Mouse (Mus musculus) A20 (cell line): Measurements from ENCODE around the gene Gpr61.

ENCODE experiments used
- DNase-seq: peaks from one replicate; pipeline ENCODE4 v3.0.0-alpha.2; 2011; ENCODE audit warnings: low read depth, low spot score

Gpr61 gene

DNA sequence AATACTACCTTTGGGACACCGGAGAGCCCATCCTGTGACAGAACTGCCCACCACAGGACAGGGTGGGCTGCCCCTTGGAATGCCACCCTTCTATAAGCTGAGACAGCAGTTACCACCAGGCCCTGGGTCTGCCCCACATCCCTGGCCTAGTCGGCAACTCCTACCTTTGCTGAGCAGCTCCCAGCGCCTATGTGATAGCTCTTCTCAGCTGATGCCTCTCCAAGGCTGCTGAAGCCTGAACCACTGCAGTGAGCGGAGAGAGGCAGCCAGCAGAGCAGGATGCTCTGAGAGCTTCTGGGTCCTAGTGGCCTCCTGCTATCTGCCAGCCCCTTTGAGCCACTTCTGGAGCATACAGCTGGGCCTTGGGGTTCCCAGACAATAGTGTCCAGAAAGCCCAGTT, at the start of gene Gpr61:
Gpr61 (minus strand) TSS at position 227 of the 400 bp plus-strand sequence.
- DNase-seq = no peak

DNA sequence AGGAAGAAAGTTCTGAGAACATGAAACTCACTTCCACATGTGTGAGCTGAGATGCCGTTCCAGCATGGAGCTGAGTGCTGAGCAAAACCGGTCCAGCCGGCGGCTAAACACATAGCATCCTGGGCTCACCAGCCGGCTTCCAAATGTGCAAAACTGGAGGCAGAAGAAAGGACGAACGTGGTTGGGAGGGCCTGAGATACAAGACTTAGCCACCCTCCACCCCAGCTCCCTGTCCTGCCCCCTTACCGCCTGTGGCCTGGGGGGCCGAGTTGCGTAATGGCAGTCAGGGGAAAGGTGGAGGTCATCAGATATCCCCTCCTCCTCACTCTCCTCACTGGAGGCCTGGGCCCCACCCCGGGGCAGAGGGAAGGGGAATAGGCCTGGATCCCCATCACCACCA, 49.8 kb upstream of the Gpr61 start:
- no peak for DNase-seq

DNA sequence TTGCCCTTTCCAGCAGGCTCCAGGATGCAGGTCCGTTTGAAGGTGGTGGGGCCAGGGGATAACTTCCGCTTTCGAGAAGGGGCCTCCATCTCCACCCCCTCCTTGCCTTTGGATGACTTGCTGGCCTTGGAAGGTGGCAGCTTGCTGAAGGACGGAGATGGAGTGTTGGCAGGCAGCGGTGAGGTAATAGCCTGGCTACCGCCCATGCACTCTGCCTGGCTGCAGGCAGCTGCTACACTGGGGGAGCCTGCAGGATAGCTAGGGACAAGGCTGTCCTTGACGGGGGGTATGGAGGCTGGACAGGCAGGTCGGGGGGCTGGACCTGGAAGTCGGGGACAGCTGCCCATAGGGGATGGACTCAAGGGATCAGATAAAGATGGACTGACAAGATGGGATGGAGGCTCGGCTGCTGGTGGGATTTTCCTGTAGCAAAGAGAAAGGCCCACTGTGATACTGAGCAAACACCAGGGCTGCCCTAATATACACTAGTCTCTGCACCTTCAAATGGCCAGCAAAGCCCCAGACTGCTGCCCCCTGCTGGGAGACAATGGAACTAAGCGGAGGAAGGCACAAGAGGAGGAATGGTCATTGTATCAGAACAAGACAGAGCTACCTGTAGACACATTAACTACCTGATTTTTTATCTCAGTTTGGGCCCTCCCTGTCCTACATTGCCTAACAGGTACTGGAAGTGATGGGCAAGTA, 49.1 kb upstream of the Gpr61 start:
- DNase-seq = peak; percentile 70

DNA sequence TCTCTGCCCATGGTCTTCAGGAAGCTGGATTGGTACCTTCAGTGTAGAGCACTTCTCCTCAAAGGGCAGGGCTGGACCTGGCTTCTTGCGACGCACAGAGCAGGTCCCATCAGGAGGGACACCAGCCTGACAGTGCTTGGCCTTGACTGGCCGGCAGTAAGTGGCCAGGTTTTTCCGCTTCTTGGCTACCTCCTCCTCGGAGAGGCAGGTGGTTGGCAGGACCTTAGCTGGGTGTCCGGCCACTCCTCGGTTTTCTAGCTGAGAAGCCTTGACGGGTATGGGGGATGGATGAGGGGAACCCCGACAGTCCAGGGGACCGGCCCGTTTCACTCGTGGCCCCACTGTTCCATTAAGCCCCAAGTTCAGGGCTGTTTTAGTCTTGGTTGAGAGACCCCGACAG, 48.5 kb upstream of the Gpr61 start:
- DNase-seq = no peak

DNA sequence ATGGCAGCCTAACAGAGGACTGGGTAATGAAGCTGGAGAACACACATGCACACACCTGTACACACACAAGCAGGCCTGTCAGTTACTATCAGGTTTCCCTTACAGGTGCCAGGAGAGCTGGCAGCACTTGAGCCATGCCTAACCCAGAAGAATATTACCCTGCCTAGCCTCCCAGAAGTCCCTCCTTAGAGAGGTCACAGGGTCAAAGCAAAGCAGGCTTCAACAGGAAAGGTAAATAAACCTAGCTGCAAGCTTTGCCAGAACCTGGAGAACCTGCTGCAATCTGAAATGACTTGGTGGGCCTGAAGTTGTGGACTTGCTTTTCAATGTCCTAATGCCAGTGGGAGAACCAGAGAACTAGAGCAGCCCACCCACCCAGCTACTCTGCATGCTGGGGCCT, 47.8 kb upstream of the Gpr61 start:
- DNase-seq = no peak

DNA sequence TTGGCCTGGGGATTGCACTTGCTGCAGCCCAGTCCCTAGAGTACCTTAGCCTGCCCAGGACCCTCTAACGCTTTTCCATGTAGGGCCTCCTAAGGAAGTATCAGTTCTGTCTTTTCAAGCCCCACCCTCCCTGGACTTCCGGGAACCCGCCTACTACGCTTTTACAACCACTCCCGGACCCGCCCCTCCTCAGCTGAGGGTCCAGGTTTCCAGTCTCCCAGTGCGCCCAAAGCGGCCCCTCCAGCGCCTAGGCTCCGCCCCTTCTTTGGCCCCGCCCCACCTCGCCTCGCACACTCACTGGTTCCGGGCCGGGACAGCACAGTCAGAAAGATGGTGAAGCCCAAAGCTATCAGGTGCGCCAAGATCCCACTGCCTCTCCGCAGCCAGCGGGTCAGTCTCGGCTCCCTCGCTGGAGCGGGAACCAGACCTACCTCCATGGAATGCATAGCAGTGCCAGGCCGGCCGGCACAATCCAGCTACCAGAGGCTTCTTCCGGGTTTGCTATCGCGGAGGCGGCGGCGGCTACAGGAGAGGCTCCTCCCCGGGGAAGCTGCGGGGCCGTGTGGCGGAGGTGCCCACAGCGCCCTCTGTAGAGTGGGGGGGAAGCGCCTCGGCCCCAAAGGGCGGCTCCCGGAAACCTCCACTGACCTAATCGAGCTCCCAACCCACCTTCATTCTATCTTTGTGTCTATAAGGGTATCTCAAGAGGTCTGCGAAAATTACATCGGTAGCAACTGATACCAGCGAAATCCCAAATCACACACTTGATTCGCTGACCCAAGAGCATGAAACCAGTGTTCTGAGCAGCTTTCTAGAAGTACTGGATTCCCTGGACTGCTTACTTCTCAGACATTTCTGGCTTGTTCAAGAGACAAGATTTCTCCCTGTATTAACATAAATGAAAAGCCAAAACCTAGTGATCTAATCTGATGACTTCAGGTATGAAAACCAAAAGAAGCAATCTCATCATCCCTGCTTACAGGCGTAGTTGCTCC, 45.9 kb upstream of the Gpr61 start, which contains the start of gene Cyb561d1:
Cyb561d1 (minus strand) TSS at position 884 of the 995 bp plus-strand sequence.
- peak; percentile 98 for DNase-seq

DNA sequence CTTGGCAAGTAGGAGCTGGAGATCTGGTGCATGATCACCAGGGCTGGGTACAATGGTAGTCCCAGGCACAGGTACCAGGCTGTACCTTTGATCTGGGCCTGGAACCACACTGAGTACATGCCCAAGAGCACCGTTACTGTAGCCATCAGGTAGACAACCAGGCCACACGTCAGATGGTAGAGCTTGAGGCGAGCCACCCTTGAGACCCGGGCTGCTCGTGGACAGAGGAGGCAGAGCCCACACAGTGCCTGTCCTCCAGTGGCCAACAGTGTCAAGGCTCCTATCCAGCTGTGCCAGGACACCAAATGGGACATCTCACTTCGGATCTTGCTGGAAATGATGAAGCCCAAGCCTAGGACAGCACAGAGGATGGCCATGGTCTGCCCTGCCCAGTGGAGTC, 44.5 kb upstream of the Gpr61 start:
- DNase-seq = no peak

DNA sequence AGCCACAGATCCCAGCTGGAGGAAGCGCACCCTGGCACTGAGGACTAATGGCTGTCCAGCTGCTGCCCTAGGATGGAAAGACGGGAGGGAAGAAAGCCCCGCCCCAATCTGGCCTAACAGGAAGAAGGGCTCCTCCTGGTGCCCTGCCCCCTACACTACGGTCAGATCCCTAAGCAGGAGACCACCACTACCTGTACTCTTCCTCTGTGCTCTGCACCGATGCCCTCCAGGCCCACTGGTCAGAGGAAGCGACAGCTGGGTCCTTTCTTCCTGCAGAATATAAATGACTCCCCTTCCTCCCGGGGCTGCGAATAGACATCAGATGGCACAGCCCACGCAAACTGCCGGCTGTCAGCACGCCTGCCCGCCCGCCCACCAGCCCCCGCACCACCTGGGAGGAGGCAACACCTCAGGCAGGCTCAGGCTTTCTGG, 42.4 kb upstream of the Gpr61 start:
- no peak for DNase-seq

DNA sequence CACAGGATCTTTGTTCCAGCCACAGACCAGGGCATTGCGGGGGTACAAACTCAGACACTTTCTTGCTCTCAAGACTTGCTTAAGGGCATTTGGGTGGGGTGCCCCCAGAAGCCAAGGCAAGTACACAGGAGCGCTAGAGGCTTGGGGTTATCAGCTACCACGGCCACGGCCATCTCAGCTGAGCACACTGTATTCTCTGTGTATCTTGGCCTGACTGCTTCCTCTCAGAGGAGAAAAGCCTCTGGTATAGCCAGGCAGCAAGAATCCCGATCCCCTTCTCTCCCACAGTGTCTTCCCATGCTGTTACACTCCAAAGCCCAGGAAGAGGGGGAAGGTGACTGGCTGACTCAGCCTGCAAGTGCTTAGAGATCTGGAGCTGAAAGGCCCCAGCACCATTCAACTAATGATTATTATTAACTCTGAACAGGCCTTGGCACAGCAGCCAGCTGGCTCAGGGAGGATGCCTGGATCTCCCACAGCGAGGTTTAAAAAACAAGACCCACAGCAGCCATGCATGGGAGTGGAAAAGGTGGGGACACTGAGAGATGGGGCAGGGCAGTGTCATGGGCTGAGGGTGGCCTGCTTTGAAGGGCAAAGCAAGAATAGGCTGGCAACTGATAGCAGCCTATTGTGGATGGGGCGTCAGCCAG, 41.4 kb upstream of the Gpr61 start:
- DNase-seq = no peak

DNA sequence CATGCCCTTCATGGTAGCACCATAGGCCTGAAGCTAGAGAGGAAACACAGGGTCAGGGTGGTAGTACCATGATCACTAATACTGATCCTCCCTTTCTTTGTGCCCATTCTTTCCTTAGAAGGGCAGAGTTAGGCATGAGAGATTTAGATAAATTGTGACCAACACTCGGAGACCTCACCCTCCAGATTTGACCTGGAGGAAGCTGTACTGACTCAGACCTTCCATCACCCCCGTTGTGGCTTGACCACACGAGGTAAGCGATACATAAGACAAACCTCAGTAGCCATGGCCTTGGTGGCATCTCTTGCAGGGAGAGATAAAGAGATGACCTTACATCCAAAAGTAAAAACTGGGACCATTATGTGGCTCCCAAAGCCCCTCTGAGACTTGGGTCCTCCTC, 40.6 kb upstream of the Gpr61 start:
- no peak for DNase-seq

DNA sequence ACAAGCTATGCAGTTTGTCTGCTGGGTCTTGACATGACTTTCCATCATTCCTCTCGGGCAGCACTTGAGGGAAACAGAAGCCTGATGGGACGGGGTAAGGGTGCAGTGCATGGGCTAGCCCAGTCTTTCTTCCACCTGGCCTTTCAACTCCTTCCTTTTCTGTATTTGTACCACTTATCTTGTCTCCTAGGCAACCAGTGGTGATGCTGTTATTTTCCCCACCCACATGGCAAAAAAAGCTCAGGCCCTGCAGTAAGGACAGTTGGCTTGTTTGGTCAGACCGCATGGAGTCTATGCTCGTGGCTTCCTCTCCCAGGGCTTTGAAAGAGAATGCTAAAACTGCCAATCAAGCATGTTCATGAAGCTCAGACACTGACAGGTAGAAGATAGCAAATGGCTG, 39.0 kb upstream of the Gpr61 start:
- DNase-seq = no peak

DNA sequence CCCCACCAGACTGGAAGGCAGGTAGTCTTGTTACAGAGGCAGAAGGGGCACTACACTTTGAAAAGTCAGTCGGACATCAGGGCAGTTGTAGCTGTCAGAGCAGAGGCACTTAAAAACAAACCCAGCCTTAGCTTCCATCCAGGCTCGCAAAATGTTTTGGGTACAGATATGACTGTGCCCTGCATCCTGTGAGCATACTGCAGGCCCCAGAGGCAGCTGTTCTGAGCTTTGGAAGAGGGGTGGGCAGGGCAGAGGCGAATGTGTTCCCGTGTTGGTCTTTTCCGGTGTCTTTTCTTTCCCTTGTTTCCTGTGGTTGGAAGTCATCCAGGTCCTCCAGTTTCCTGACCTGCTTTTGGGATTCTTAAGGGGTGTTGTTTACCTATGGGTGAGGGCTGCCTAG, 35.2 kb upstream of the Gpr61 start:
- DNase-seq = no peak

DNA sequence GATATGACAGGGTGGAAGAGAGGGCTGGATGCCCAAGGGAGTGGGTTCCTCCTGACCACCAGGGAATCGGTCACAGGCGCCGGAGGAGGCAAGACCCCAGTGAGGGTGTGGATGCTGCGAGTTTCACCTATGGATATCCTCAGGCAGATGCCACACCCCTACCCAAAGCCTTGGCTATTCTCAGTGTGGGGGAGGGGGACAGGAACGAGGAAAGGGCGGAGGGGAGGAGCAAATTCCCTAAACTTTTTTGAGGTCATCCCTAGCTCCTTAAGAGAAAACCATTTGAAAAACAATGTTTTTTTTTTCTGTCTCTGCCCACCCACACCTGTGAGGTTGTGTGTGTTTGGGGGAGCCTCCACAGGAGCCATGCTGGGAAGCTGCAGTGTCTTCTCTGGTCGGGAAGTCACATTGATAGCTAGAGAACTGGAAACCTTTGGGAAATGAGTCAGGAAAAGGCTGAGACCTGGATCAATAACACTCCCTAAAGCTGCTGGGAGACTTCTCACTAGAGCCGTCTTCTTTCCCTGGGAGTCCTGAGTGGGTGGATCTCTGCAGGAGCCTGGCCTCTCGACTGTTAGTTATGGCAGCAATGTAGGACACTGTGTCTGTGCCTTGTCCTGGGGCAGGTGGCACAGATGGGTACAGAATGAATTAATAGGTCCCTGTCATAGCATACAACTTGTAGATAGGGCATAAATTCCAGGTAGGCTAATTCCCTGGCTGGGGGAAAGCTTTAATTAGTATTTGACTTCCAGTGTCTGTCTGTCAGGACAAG, 34.2 kb upstream of the Gpr61 start:
- no peak for DNase-seq

DNA sequence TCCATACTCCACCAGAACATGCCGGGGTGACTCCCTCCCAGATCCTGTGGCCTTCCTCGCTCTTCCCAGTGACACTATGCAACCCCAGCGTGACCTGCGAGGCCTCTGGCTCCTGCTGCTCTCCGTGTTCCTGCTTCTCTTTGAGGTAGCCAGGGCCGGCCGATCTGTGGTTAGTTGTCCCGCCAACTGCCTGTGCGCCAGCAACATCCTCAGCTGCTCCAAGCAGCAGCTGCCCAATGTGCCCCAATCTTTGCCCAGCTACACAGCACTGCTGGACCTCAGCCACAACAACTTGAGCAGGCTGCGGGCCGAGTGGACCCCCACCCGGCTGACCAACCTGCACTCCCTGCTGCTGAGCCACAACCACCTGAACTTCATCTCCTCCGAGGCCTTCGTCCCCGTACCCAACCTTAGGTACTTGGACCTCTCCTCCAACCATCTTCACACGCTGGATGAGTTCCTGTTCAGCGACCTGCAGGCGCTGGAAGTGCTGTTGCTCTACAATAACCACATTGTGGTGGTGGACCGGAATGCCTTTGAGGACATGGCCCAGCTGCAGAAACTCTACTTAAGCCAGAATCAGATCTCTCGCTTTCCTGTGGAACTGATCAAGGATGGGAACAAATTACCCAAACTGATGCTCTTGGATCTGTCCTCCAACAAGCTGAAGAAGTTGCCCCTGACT, 32.6 kb upstream of the Gpr61 start:
- DNase-seq = no peak

DNA sequence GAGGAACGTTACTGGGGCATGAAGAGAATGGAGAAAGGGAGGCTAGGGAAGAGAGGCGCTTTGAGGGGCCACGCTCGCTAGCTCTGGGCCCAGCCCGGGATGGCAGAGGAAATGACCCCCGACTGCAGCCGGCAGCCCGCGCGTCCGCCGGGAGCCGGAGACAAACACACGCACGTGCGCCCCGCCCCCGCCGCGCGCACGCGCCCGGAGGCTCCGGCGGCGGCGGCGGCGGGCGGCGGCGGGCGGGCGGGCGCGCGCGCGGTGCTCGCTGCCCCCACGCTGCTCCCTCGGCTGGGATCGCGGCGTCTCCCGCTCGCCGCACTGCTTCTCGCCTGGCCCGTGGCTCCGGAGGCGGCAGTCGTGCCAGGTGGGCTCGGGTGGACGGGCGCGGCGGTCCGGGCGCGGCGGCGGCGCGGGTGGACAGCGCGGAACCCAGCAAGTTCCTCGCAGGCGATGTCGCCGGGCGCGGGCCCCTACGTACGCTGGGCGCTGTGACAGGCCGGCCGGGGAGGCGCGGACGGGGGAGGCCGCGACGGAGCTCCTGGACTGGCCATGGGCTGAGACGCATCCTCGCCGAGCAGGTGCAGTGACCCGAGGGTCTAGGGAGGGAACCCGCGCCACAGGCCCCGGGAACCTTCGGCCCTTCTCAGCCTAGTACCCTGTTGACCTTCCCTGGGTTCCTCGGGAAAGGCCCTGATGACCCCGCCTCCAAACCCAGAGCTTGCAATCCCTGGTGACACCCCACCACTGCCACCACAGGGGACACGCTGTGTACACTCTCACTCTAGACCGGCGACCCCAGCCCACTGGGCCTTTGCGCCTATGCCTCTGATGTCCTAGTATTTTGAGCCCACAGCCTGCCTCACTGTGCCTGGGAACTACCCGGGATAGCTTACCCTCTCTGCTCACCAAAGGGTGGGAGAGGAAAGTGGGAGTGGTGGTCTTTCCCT, 31.7 kb upstream of the Gpr61 start, which contains the start of gene Amigo1:
Amigo1 (plus strand) TSS at position 238 of the 950 bp plus-strand sequence.
- DNase-seq = peak; percentile 72

DNA sequence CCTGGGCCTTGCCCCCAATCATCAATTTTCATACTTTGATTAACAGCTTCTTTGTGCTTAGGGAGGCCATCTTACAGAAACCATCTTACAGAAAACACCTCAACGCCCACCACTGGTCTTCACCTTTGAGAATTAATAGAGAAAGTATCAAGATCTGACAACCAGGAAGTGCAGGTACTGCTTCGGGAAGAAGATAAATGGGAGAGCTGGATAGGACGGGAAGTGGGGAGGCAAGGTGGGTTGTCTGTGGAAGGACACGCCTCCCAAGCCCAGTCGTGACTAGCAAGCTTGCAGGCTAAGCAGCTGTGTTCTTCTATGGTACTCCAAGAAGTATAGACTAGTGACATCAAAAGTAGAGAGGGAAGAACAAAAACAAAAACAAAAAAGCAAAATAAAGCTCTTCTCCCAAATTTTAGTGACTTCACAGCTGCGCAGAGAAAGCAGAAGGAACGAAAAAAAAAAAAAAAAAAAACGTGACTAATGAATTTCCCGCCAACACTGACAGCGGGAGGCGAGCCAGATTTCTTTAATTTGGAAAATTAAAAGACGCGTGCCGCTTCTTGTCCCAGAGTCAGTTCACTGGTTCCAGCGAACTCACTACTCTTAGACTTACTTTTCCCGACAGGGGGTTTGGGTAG, 30.9 kb upstream of the Gpr61 start:
- DNase-seq = peak; percentile 32

DNA sequence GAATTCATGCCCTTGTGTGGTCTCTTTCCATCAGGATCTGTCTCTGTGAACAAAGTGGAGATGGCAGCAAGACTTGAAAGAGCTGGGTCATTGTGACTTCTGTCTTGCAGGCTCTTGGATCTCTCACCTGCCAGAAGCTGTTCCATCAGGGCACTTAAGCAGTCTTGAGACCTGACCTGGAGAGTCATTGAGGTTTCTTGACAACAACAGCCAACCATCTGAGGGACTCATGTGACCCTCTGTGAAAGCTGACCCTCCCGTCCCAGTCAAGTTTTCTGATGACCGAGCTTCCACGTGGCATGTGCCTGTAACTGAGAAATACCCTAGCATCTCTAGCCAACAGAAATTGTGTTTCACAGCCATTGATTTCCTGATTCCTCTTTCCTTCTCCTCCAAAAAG, 30.1 kb upstream of the Gpr61 start:
- no peak for DNase-seq

DNA sequence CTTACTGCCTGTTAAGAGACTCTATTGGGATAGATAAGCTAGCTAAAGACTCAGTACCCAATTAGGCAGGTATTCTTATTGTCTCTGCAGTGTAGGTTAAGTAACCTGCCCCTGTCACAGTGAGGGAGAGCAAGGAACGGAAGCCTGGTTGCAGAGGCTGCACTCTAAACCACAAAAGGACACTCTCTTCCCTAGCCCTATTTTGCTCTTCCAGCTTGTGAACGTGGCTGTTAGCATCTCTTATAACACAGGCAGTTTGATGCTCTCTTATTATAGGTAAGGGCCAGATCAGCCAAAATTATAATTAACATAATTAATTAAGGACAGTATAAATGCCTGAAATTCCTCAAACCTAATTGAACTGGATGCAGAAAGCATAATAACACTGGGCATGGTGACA, 25.8 kb upstream of the Gpr61 start:
- no peak for DNase-seq
